8 mouse cellular contexts compared by ENCODE assay signal in the genomic region with DNA sequence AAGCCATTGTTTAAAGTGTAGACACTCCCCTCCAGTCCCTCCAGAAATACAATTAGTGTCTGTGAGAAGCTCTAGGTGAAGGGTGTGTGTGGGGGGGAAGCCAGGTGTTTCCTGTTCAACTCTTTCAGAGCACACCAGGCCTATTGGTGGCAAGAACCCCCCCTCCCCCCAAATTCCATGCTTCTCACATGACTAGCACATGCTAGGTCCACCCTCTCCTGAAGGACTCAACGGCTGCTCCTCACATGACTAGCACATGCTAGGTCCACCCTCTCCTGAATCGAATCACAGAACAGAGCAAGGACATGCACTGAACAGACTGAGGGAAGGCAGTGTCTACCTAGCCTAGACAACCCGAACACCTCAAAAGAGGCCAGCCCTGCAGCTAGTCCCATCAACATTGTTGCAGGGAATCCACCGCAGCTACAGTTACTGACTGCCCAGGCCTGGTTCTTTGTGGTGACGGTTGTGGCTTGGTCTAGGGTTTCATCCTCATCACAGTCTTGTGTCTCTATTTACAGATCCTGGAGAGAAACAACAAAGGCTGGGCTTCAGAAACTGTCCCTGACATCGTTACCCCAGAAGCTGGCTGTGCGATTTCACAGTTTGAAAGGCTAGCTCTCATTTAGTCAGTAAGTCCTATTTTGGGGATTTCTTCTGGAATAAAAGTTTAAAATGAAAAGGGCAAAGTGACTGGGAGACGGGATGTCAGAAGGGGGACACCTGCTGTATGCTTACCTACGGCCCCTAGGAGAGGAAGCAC. TPM values are rescaled to one million over a fixed set of nuclear protein-coding genes. Genes with fewer than 3 reads are reported as not detected.
DNase-seq lines count a peak whose midpoint lies in the region; ATAC-seq lines count a peak whose summit lies in the region.

No protein-coding gene starts in this region.

- peak overlapping the region; percentile 63 for H3K9ac ChIP-seq in midbrain, embryonic 13.5 days (replicated peaks)

- H3K9me3 ChIP-seq in midbrain, embryonic 13.5 days: no peaks in the 10 kb centered on the region

- ATAC-seq in CD4-positive, CD25-positive, alpha-beta regulatory T cell, adult 4 months: no peak
- no peak for ATAC-seq in midbrain, embryonic 13.5 days
- no peak for ATAC-seq in megakaryocyte-erythroid progenitor cell, adult 5-6 weeks (replicated peaks; ENCODE audit: low FRiP score, low TSS enrichment, poor library complexity, severe bottlenecking)

- WGBS in midbrain, embryonic 13.5 days: 87% methylated on average over 9 of the region's 9 CpGs

- peaks cover 13% of the 10 kb centered on the region for H3K27me3 ChIP-seq in midbrain, embryonic 13.5 days

- H3K4me3 ChIP-seq in midbrain, embryonic 13.5 days (replicated peaks): peak overlapping the region; percentile 90

- peaks cover 39% of the 10 kb centered on the region for H3K4me1 ChIP-seq in midbrain, embryonic 13.5 days (replicated peaks)

- no peaks in the 10 kb centered on the region for H3K36me3 ChIP-seq in midbrain, embryonic 13.5 days

- no peak overlapping the region for H3K27ac ChIP-seq in midbrain, embryonic 13.5 days

- peak; percentile 62 for DNase-seq in CD4-positive, CD25-positive, alpha-beta regulatory T cell, adult 2 months (ENCODE audit: low read depth, low spot score)
- peak; percentile 54 for DNase-seq in MN1 (ENCODE audit: low spot score)
- DNase-seq in heart, postnatal 4 days: peak; percentile 16
- no peak for DNase-seq in c-Kit-positive CD71-positive TER-119-positive erythroid progenitor cells, embryonic 14.5 days (ENCODE audit: low spot score)
- no peak for DNase-seq in kidney, adult 9 months

- peak overlapping the region; percentile 61 for H3K4me2 ChIP-seq in midbrain, embryonic 13.5 days (replicated peaks)

RNA-seq across cellular contexts. Expression of gene Cnot8, which starts 1.2 kb away (rescaled TPM):
- 10 to 100 TPM; 89.2 to 97.8 TPM for polyA plus RNA-seq in CD4-positive, CD25-positive, alpha-beta regulatory T cell, adult 4 months (2017; shearing (Covaris generic))
- 10 to 100 TPM; 41.8 to 43.0 TPM for total RNA-seq in heart, postnatal 4 days (2021)
- 117 and 120 TPM in 2 replicates for polyA plus RNA-seq in midbrain, embryonic 13.5 days (2015; fragmentation: Nextera tagmentation; extraction: Ambion mirVana)
- total RNA-seq in megakaryocyte-erythroid progenitor cell, adult 5-6 weeks (2014; fragmentation: Nextera tagmentation): 37.4 and 40.1 TPM in 2 replicates
- total RNA-seq in megakaryocyte-erythroid progenitor cell, adult 5-6 weeks (2017): 65.7 and 85.1 TPM in 2 replicates

RNA-seq across cellular contexts. Expression of gene Gm12248, which starts 9.8 kb away (rescaled TPM):
- polyA plus RNA-seq in CD4-positive, CD25-positive, alpha-beta regulatory T cell, adult 4 months (2017; shearing (Covaris generic)): under 1 TPM; 0.38 to 0.71 TPM
- not detected for total RNA-seq in heart, postnatal 4 days (2021)
- not detected in 2 replicates for polyA plus RNA-seq in midbrain, embryonic 13.5 days (2015; fragmentation: Nextera tagmentation; extraction: Ambion mirVana)
- not detected in 2 replicates for total RNA-seq in megakaryocyte-erythroid progenitor cell, adult 5-6 weeks (2014; fragmentation: Nextera tagmentation)
- total RNA-seq in megakaryocyte-erythroid progenitor cell, adult 5-6 weeks (2017): not detected in 2 replicates

Comparison
In these comparisons a context has a peak if more than half of its experiments do, and no peak if none do; other contexts are left out.
1. DNase-seq: peak in CD4-positive, CD25-positive, alpha-beta regulatory T cell, adult 2 months (single experiment), MN1 (single experiment) and heart, postnatal 4 days (single experiment); none in c-Kit-positive CD71-positive TER-119-positive erythroid progenitor cells, embryonic 14.5 days (single experiment) and kidney, adult 9 months (single experiment).